Mouse (Mus musculus): ENCODE data around the gene Zfp791.

DNA sequence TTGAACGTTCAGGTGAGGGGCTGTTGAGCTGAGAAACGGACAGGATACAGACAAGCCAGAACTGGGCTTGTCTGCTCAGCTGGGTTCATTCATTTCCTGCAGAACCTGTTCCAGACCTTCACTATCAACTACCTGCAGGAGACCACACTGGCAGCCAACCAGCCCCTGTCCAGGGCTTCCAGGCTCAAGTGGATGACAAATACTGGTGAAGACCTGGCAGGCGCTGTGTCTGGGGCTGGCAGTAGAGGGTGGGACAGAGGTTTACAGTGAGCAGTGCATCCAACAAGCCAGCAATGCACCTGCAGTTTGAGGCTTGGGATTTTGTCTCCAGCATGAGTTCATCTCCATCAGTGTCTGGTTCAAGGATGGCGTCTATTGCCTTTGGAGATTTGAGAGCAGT, 26.0 kb downstream of the Zfp791 start:
- TF ChIP-seq CTCF (IDR thresholded peaks at IDR 0.05; ENCODE audit: low read depth, low read length) = no peak
- no peak for TF ChIP-seq POLR2A (IDR thresholded peaks at IDR 0.05; ENCODE audit: borderline replicate concordance, low read depth, low read length)
